Mouse (Mus musculus) MEL-GATA-1-ER (cell line): ENCODE measurements around the gene Ttbk1.

Source experiments
- DNase-seq: peaks from one replicate; pipeline ENCODE4 v3.0.0-alpha.2; 2012; ENCODE audit warnings: low read depth; ENCODE audit errors: extremely low read depth

Gene Ttbk1

GRCm38 (mm10) chr17:46477286-46477685, 10.2 kb downstream of the Ttbk1 start:
- no peak for DNase-seq

- no peak for DNase-seq
Measured at GRCm38 (mm10) chr17:46476601-46477000, 10.9 kb downstream of the Ttbk1 start.

- DNase-seq, result no peak
Measured at GRCm38 (mm10) chr17:46467830-46468229, 19.6 kb downstream of the Ttbk1 start.

- no peak for DNase-seq
Measured at GRCm38 (mm10) chr17:46462226-46462625, 25.2 kb downstream of the Ttbk1 start.

- no peak for DNase-seq
Measured at GRCm38 (mm10) chr17:46461347-46461746, 26.1 kb downstream of the Ttbk1 start.

- no peak for DNase-seq
Measured at GRCm38 (mm10) chr17:46460673-46461072, 26.8 kb downstream of the Ttbk1 start.

GRCm38 (mm10) chr17:46458439-46458838, 29.0 kb downstream of the Ttbk1 start:
- DNase-seq, result no peak

- DNase-seq, result peak; percentile 54
Measured at GRCm38 (mm10) chr17:46457791-46458190, 29.7 kb downstream of the Ttbk1 start.

GRCm38 (mm10) chr17:46455110-46455691, 32.3 kb downstream of the Ttbk1 start:
- DNase-seq, result no peak

GRCm38 (mm10) chr17:46454539-46454938, 32.9 kb downstream of the Ttbk1 start:
- no peak for DNase-seq

- no peak for DNase-seq
Measured at GRCm38 (mm10) chr17:46453970-46454411, 33.5 kb downstream of the Ttbk1 start.

GRCm38 (mm10) chr17:46453302-46453948, 34.0 kb downstream of the Ttbk1 start:
- no peak for DNase-seq

- DNase-seq, result no peak
Measured at GRCm38 (mm10) chr17:46452683-46453082, 34.8 kb downstream of the Ttbk1 start.

- no peak for DNase-seq
Measured at GRCm38 (mm10) chr17:46446264-46446663, 41.2 kb downstream of the Ttbk1 start.

GRCm38 (mm10) chr17:46444839-46445579, 42.5 kb downstream of the Ttbk1 start:
- DNase-seq, result no peak

- no peak for DNase-seq
Measured at GRCm38 (mm10) chr17:46439176-46439575, 48.3 kb downstream of the Ttbk1 start.

GRCm38 (mm10) chr17:46438298-46438873, 49.1 kb downstream of the Ttbk1 start, which contains the start of gene Slc22a7:
TSS of gene Slc22a7 (minus strand) at chr17:46438457.
- DNase-seq, result no peak

- DNase-seq, result no peak
Measured at GRCm38 (mm10) chr17:46436672-46437366, 50.7 kb downstream of the Ttbk1 start.

- DNase-seq, result no peak
Measured at GRCm38 (mm10) chr17:46433627-46434026, 53.8 kb downstream of the Ttbk1 start.

- no peak for DNase-seq
Measured at GRCm38 (mm10) chr17:46428761-46429414, 58.6 kb downstream of the Ttbk1 start, which contains the start of gene Crip3. TSS of gene Crip3 (plus strand) at chr17:46428926.

GRCm38 (mm10) chr17:46426496-46426895, 61.0 kb downstream of the Ttbk1 start:
- no peak for DNase-seq
